In genomic region chr10:59864884-59865726, GRCm38 (mm10) we compare ENCODE assay signal across 9 mouse cellular contexts. TPM values are rescaled to one million over a fixed set of nuclear protein-coding genes. Genes with fewer than 3 reads are reported as not detected.
DNase-seq lines count a peak whose midpoint lies in the region; ATAC-seq and TF ChIP-seq lines count a peak whose summit lies in the region.
"Had no signal": no experiment of that assay in that cellular context is flagged by ENCODE, and none has a peak within 500 bp of the region (broad histone marks: within the 10 kb centered on the region; RNA-seq: fewer than 3 reads in every experiment).

No protein-coding gene starts in this region.

- dilution Hi-C loops in CH12.LX (cut with MboI; ENCODE audit: extremely low pct_ligation_motif_present, extremely low pct_unique_long_range_greater_than_20kb, low sequenced_read_pairs), result no loop called here

- H3K4me1 ChIP-seq in CH12.LX (ENCODE audit: control insufficient read depth in 1 of 2, insufficient read depth in 2 of 2), result peaks cover 6 to 40% of the 10 kb centered on the region in 2 experiments; a peak in 2 of 4 replicates
- peaks cover 7% of the 10 kb centered on the region for H3K4me1 ChIP-seq in forebrain, embryonic 13.5 days

- peaks cover 0 to 16% of the 10 kb centered on the region in 2 experiments for H3K36me3 ChIP-seq in CH12.LX (replicated peaks in 1 of 2; ENCODE audit: control insufficient read depth in 1 of 2, insufficient read depth in 1 of 2, low read length in 1 of 2)
- peaks cover 8% of the 10 kb centered on the region; the same call in 1 of the 2 replicates for H3K36me3 ChIP-seq in forebrain, embryonic 13.5 days (ENCODE audit: poor library complexity, severe bottlenecking)

- peak; percentile 87 to 98 for TF ChIP-seq CTCF in CH12.LX (conservative IDR thresholded peaks at IDR 0.05 in 1 of 2, IDR thresholded peaks at IDR 0.05 in 1 of 2; ENCODE audit: low read depth in 2 of 2, low read length in 2 of 2)

- DNase-seq in CH12.LX (ENCODE audit: extremely low read depth), result peak; percentile 91
- peak; percentile 79 for DNase-seq in c-Kit-positive CD71-negative TER-119-negative erythroid progenitor cells, embryonic 14.5 days (ENCODE audit: low read depth)
- DNase-seq in heart, postnatal 36 days, result peak; percentile 88 to 94
- peak; percentile 89 for DNase-seq in layer of hippocampus, adult 11-12 months (ENCODE audit: low spot score)
- DNase-seq in lung, adult 18-20 months, result peak; percentile 78 to 81
- DNase-seq in testis, postnatal 14 days (ENCODE audit: low spot score), result peak; percentile 51

- peak overlapping the region in 1 of 3 experiments; percentile 30 for H3K4me3 ChIP-seq in CH12.LX (replicated peaks in 1 of 3; ENCODE audit: low read depth in 2 of 3, low read length in 2 of 3, poor library complexity in 1 of 3)
- no peak overlapping the region for H3K4me3 ChIP-seq in forebrain, embryonic 13.5 days
- H3K4me3 ChIP-seq: erythroblast, embryonic 14.5 days had no signal

- H3K79me2 ChIP-seq in CH12.LX (replicated peaks; ENCODE audit: control insufficient read depth, extremely low read depth, insufficient read depth, poor library complexity, severe bottlenecking), result no peaks in the 10 kb centered on the region

- 41% methylated on average over 13 of the region's 13 CpGs for WGBS in forebrain, embryonic 13.5 days

- ATAC-seq in forebrain, embryonic 13.5 days, result peak; percentile 80
- peak; percentile 91 for ATAC-seq in neutrophil, adult 5-6 weeks (ENCODE audit: extremely low read depth, insufficient number of reproducible peaks, low FRiP score, poor library complexity, severe bottlenecking)

- no peaks in the 10 kb centered on the region for H3K9me3 ChIP-seq in CH12.LX (replicated peaks; ENCODE audit: low read length)
- H3K9me3 ChIP-seq in forebrain, embryonic 13.5 days (replicated peaks), result no peaks in the 10 kb centered on the region

- no peak; the same call in none of the 2 replicates for TF ChIP-seq RAD21 in CH12.LX (IDR thresholded peaks at IDR 0.05; ENCODE audit: low read depth, low read length)

- H3K27ac ChIP-seq in CH12.LX (ENCODE audit: insufficient read depth, low read depth), result no peak overlapping the region
- H3K27ac ChIP-seq in forebrain, embryonic 13.5 days, result no peak overlapping the region

- TF ChIP-seq EP300 in CH12.LX (IDR thresholded peaks at IDR 0.05; ENCODE audit: low read length), result no peak

- in situ Hi-C loops in CH12.LX (cut with MboI; ENCODE audit: low pct_ligation_motif_present, low pct_unique_long_range_greater_than_20kb, low sequenced_read_pairs), result loop anchor here (10.0 to 25.0 kb wide), 2 partner anchors 560 to 728 kb away; no protein-coding TSS in a partner anchor

- H3K4me2 ChIP-seq in CH12.LX (ENCODE audit: insufficient read depth, low read depth, poor library complexity, severe bottlenecking), result no peak overlapping the region
- H3K4me2 ChIP-seq in forebrain, embryonic 13.5 days, result no peak overlapping the region

- H3K9ac ChIP-seq in CH12.LX (ENCODE audit: insufficient read depth, low read depth), result no peak overlapping the region
- no peak overlapping the region for H3K9ac ChIP-seq in forebrain, embryonic 13.5 days

- H3K27me3 ChIP-seq in CH12.LX (replicated peaks), result no peaks in the 10 kb centered on the region
- no peaks in the 10 kb centered on the region for H3K27me3 ChIP-seq in forebrain, embryonic 13.5 days

- intact Hi-C loops in heart, postnatal 36 days (cut with DNase I), result loop anchor here (1.0 to 5.0 kb wide), 7 partner anchors 48 to 698 kb away; partner anchors contain the start of genes Gm10322 and Mcu

- no peak for TF ChIP-seq POLR2A in CH12.LX (IDR thresholded peaks at IDR 0.05; ENCODE audit: low read depth, low read length)

TF ChIP-seq in CH12.LX, 34 proteins besides CTCF, POLR2A, EP300 and RAD21:
- no peak for TF ChIP-seq USF1 (IDR thresholded peaks at IDR 0.05; ENCODE audit: low read depth, low read length)
- TF ChIP-seq CHD1 (IDR thresholded peaks at IDR 0.05; ENCODE audit: low read depth, low read length), result no peak
- peak; percentile 38; the same call in 1 of the 2 replicates for TF ChIP-seq IRF4 (IDR thresholded peaks at IDR 0.05; ENCODE audit: low read depth, low read length)
- TF ChIP-seq ZC3H11A (IDR thresholded peaks at IDR 0.05; ENCODE audit: low read depth, low read length), result peak; percentile 78
- peak; percentile 56; the same call in 1 of the 2 replicates for TF ChIP-seq MYC (IDR thresholded peaks at IDR 0.05; ENCODE audit: low read depth, low read length)
- TF ChIP-seq ELF1 (IDR thresholded peaks at IDR 0.05; ENCODE audit: low read depth, low read length), result peak; percentile 24; the same call in 1 of the 2 replicates
- TF ChIP-seq NELFE (IDR thresholded peaks at IDR 0.05; ENCODE audit: low read depth, low read length), result peak; percentile 57; the same call in 1 of the 2 replicates
- TF ChIP-seq TCF12 (IDR thresholded peaks at IDR 0.05; ENCODE audit: low read depth, low read length), result 0 out of 2 replicates have a peak, but pooled peaks have one; percentile 4
- TF ChIP-seq MEF2A (IDR thresholded peaks at IDR 0.05; ENCODE audit: borderline replicate concordance, low read depth, low read length), result peak; percentile 47; the same call in 1 of the 2 replicates
- no peak; the same call in 1 of the 2 replicates for TF ChIP-seq MAX (IDR thresholded peaks at IDR 0.05; ENCODE audit: low read length)
- TF ChIP-seq KAT2A (IDR thresholded peaks at IDR 0.05; ENCODE audit: insufficient replicate concordance, low read length), result no peak
- peak; percentile 52 for TF ChIP-seq NRF1 (IDR thresholded peaks at IDR 0.05; ENCODE audit: low read depth, low read length)
- TF ChIP-seq HCFC1 (IDR thresholded peaks at IDR 0.05; ENCODE audit: low read depth, low read length), result no peak
- peak; percentile 17; the same call in 1 of the 2 replicates for TF ChIP-seq MXI1 (IDR thresholded peaks at IDR 0.05; ENCODE audit: low read depth, low read length)
- no peak for TF ChIP-seq MAZ (IDR thresholded peaks at IDR 0.05; ENCODE audit: low read depth, low read length)
- TF ChIP-seq BHLHE40 (IDR thresholded peaks at IDR 0.05; ENCODE audit: low read depth, low read length), result peak; percentile 41; the same call in 1 of the 2 replicates
- TF ChIP-seq ZNF384 (IDR thresholded peaks at IDR 0.05; ENCODE audit: low read depth, low read length), result peak; percentile 87
- TF ChIP-seq RCOR1 (conservative IDR thresholded peaks at IDR 0.05; ENCODE audit: low read depth, low read length), result no peak
- TF ChIP-seq SMC3 (IDR thresholded peaks at IDR 0.05; ENCODE audit: low read depth, low read length), result peak; percentile 92
- TF ChIP-seq TBP (conservative IDR thresholded peaks at IDR 0.05; ENCODE audit: low read depth, low read length), result no peak

RNA-seq across cellular contexts. Expression of gene Dnajb12, which starts 14.3 kb away (rescaled TPM):
- total RNA-seq in CH12.LX (2012; rRNA removed), result 17.0 and 21.5 TPM in 2 replicates
- 13.1 and 13.9 TPM in 2 replicates for total RNA-seq in CH12.LX (2014; rRNA removed)
- polyA plus RNA-seq in CH12.LX (2012; ENCODE audit: insufficient read length, low read depth), result 30.3 and 35.9 TPM in 2 replicates
- 16.9 and 18.4 TPM in 2 replicates for polyA plus RNA-seq in forebrain, embryonic 13.5 days (2015; fragmentation: Nextera tagmentation; extraction: Ambion mirVana)
- total RNA-seq in heart, postnatal 36 days (2021), result 10 to 100 TPM; 39.8 to 43.5 TPM
- 24.7 and 32.5 TPM in 2 replicates for total RNA-seq in neutrophil, adult 5-6 weeks (2017)
